Mouse (Mus musculus) spleen, adult 12 weeks (tissue): ENCODE data around the gene Ccdc12.

ENCODE experiments used
- DNase-seq: peaks from one replicate; pipeline ENCODE4 v3.0.0; 2022; ENCODE audit warnings: low spot score

Ccdc12 gene

GRCm38 (mm10) chr9:110703951-110704350, 47.6 kb downstream of the Ccdc12 start:
- no peak for DNase-seq

GRCm38 (mm10) chr9:110706784-110707183, 50.5 kb downstream of the Ccdc12 start:
- DNase-seq = no peak

- DNase-seq = peak; percentile 61
Measured at GRCm38 (mm10) chr9:110709640-110710258, 53.4 kb downstream of the Ccdc12 start.

GRCm38 (mm10) chr9:110711532-110711931, 55.2 kb downstream of the Ccdc12 start:
- no peak for DNase-seq

- no peak for DNase-seq
Measured at GRCm38 (mm10) chr9:110711996-110712395, 55.7 kb downstream of the Ccdc12 start.

GRCm38 (mm10) chr9:110712545-110712944, 56.2 kb downstream of the Ccdc12 start:
- DNase-seq = no peak

- DNase-seq = no peak
Measured at GRCm38 (mm10) chr9:110713389-110713788, 57.1 kb downstream of the Ccdc12 start.

GRCm38 (mm10) chr9:110715426-110715825, 59.1 kb downstream of the Ccdc12 start:
- DNase-seq = no peak

- no peak for DNase-seq
Measured at GRCm38 (mm10) chr9:110716775-110717174, 60.5 kb downstream of the Ccdc12 start.

GRCm38 (mm10) chr9:110718071-110718470, 61.8 kb downstream of the Ccdc12 start:
- DNase-seq = no peak

- no peak for DNase-seq
Measured at GRCm38 (mm10) chr9:110718810-110719209, 62.5 kb downstream of the Ccdc12 start.

GRCm38 (mm10) chr9:110719977-110720376, 63.7 kb downstream of the Ccdc12 start:
- DNase-seq = no peak

GRCm38 (mm10) chr9:110722060-110722459, 65.8 kb downstream of the Ccdc12 start:
- no peak for DNase-seq

GRCm38 (mm10) chr9:110725721-110726135, 69.4 kb downstream of the Ccdc12 start:
- no peak for DNase-seq

GRCm38 (mm10) chr9:110726867-110727266, 70.6 kb downstream of the Ccdc12 start:
- DNase-seq = no peak

GRCm38 (mm10) chr9:110729841-110730240, 73.5 kb downstream of the Ccdc12 start:
- DNase-seq = no peak

- DNase-seq = no peak
Measured at GRCm38 (mm10) chr9:110731859-110732258, 75.6 kb downstream of the Ccdc12 start.

- DNase-seq = no peak
Measured at GRCm38 (mm10) chr9:110732623-110733022, 76.3 kb downstream of the Ccdc12 start.

GRCm38 (mm10) chr9:110733102-110733501, 76.8 kb downstream of the Ccdc12 start:
- no peak for DNase-seq

GRCm38 (mm10) chr9:110734154-110734553, 77.9 kb downstream of the Ccdc12 start:
- no peak for DNase-seq

GRCm38 (mm10) chr9:110736362-110736761, 80.1 kb downstream of the Ccdc12 start:
- no peak for DNase-seq

GRCm38 (mm10) chr9:110738054-110738453, 81.8 kb downstream of the Ccdc12 start:
- no peak for DNase-seq

- no peak for DNase-seq
Measured at GRCm38 (mm10) chr9:110739961-110740360, 83.7 kb downstream of the Ccdc12 start.

GRCm38 (mm10) chr9:110741711-110742294, 85.5 kb downstream of the Ccdc12 start, which contains the start of gene Myl3:
TSS of gene Myl3 (plus strand) at chr9:110741861.
- no peak for DNase-seq
